Mouse (Mus musculus) frontal cortex, adult 2 months (tissue): ENCODE results near the gene Ear10. TPM values are rescaled to one million over a fixed set of nuclear protein-coding genes. Genes with fewer than 3 reads are reported as not detected.
A peak's percentile ranks its signal among the peaks of the same experiment; 100 is the strongest.
"Not testable (repeated sequence)": the region's sequence is repeated elsewhere in the genome, so short reads cannot be mapped to it uniquely, and the experiment has no call there.

Source experiments
- DNase-seq, 2 experiments: peaks; one replicate each; pipeline ENCODE4 v3.0.0; 2022; ENCODE audit warnings: low spot score in 1 of 2; ENCODE audit errors: extremely low spot score in 1 of 2
- polyA plus RNA-seq: library from polyadenylated mRNA; depleted of rRNA; stranded (reverse); fragments of >200 nt; gene quantifications from 2 replicates; pipeline ENCODE4 v1.2.3, GENCODE M21; 2012; rRNA removed

Ear10 gene
- not detected in 2 replicates for polyA plus RNA-seq

DNA sequence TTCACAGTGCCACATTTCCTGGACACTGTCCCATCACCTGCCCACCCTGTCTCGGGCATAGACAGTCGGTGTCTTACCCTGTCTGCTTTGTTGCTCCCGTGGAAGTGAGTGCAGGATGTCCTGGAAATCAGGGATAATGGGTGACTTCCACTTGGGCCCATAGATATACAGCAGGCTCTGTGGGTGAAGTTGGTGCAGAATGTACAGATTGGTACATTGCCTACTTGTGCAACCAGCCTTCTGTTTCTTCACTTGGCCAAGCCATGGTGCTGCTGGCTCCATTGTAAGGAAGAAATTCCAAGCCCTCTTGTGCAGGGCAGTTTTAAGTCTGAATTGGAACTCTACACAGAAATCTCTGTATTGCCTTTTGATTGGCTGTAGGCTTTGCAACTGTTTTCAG is at the start of gene Ear10:
TSS of gene Ear10 (minus strand) at position 101 of the 400 bp plus-strand sequence.
- not testable (repeated sequence) for DNase-seq

GRCm38 (mm10) chr14:43956769-43957168 is 33.4 kb upstream of the Ear10 start, which contains the start of gene Ang5:
TSS of gene Ang5 (plus strand) at chr14:43957069.
- DNase-seq = not testable (repeated sequence)

DNA sequence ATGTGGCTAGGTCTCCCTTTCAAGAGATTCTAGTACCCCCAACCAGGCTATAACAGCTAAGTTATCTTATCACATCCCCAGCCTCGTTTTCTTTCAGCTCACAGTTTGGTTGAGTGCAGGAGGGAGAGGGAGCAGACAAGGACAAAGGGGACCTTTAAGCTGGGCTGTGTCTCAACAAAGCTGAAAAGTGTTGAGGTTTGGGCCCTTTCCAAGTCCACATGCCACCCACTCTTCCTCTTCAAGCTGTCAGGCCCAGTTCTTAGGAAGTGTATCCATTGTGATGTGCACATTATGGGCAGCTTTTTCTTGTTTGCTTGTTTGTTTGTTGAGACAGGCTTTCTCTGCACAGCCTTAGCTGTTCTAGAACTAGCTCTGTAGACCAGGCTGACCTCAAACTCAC is 31.7 kb upstream of the Ear10 start:
- DNase-seq = not testable (repeated sequence)

DNA sequence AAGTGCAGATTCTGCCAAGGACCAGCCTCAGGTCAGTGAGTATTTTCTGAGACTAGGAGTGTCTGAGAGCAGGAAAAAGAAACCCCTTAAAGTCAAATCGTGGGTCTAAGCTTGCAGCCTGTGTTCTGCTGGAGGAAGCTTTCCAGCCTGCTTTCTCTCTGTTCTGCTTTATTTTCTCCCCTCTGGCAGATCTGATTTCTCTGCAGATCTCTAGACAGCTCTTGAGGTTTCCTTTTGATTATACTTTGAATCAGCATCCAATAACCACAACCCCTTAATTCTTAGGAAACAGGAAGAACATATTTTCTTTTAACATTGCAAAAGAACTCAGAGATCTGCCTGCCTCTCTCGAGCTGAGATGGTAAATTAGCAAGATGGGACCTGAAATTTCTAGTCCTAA is 30.0 kb upstream of the Ear10 start:
- DNase-seq = not testable (repeated sequence)

DNA sequence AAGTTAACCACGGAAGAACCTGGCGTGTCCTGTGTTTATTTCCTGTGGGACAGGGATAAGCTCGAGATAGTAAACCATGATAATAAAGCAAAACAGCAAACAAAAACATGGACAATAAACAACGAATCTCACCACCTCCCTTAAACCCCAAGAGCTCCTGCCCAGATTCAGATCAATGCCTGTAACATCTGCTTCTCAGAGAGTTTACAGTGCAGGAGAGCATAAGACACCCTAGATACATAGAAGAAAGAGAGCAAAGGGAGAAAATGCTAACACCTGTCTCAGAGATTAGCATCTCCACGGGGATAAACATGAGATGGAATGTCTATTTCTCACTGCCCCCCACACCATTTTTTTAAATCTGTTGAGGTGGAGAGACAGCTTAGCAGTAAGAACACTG is 10.0 kb upstream of the Ear10 start:
- not testable (repeated sequence) for DNase-seq

GRCm38 (mm10) chr14:43932991-43933390 is 9.6 kb upstream of the Ear10 start:
- DNase-seq = peak in 1 of 2 experiments; percentile 43

GRCm38 (mm10) chr14:43925404-43925950 is 2.1 kb upstream of the Ear10 start:
- not testable (repeated sequence) for DNase-seq

DNA sequence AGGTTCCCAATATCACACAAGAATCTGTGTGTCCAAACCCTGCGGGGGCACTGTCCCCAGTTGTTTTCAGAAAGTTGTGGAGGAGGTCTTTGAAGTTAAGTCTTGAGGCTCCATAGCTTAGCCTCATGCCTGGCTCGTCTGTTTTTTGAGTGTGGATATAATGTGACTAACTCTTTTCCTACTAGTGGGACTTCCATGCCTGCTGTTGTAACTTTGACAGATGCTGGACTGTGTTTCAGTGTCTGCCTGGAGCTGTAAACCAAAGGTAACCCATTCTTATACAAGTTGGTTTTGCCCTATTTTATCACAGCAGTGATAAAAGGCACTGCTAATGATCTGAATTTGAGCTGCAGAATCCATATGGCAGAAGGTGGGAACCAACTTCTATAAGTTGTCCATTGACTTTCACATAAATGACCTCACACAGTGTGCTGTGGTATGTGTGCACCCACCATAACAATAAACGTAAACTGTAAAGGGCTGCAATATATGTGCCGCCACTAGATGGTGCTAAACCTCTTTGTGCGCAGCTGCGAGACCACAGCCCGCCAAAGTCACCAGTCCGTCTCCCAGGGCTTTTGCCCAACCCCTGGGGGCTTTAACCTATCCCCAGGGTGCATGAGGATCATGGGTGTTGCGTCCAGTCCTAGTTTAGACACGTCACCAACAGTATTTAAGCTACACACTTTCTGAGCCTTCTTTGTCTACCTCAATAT is 1.5 kb upstream of the Ear10 start, which contains the start of gene Gm8113:
TSS of gene Gm8113 (plus strand) at position 703 of the 716 bp plus-strand sequence.
- DNase-seq = peak; percentile 11 to 77

DNA sequence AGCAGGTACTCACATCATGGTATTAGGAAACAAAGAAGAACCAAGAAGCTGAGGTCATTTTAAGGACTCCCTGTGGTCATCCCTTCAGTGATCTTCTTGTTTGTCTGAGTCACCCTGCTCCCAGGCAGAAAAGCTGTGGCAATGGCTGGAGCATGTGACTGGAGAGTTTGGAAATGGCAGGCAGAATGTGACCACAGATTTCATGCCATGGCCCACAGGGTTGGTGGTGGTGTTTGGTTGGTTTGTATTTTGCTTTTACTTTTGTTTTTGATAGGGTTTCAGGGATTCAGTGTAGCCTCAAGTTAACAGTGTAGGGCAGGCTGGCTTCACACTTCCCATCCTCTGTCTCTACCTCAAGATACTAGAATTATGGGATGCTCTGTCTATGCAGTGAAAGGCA is 5.1 kb downstream of the Ear10 start:
- DNase-seq = not testable (repeated sequence)

GRCm38 (mm10) chr14:43898577-43898976 is 24.8 kb downstream of the Ear10 start:
- not testable (repeated sequence) for DNase-seq

DNA sequence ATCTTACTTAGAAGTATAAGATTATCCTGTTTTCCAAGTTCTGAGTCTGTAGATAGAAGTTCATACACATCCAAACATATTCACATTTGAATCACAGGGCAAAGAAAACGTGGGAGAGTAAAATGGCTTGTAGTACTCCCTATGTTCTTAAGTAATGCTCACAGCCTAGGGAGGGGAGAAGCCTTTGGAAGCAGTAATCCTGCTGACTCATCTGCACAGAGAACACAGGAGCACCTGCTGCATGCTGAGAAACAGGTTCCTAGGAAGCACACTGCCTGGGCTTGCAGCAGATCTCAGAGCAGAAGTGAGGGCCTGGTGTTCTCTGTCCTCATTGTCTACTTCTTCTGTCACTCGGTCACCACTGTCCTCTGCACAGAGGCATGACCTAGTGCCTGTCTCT is 28.0 kb downstream of the Ear10 start:
- DNase-seq = not testable (repeated sequence)

DNA sequence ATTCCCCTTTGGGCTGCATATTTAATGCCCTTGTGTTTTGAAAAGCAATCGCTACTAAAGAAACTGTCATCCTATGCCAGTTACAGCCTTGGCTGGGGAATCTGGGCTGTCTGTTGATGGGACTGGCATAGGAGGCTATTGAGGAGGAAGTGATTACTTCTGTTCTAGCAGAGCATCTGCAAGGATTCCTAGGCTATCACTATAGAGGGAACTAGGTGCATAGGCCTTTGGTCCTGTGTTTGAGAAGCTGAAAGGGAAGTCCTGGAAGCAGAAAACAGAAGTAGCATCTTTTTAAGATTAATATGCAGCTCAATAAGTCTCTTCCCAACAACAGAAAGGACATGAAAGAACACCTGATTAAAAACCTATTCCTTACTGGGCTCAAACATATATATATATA is 32.1 kb downstream of the Ear10 start:
- not testable (repeated sequence) for DNase-seq

GRCm38 (mm10) chr14:43886235-43886634 is 37.1 kb downstream of the Ear10 start:
- DNase-seq = not testable (repeated sequence)

DNA sequence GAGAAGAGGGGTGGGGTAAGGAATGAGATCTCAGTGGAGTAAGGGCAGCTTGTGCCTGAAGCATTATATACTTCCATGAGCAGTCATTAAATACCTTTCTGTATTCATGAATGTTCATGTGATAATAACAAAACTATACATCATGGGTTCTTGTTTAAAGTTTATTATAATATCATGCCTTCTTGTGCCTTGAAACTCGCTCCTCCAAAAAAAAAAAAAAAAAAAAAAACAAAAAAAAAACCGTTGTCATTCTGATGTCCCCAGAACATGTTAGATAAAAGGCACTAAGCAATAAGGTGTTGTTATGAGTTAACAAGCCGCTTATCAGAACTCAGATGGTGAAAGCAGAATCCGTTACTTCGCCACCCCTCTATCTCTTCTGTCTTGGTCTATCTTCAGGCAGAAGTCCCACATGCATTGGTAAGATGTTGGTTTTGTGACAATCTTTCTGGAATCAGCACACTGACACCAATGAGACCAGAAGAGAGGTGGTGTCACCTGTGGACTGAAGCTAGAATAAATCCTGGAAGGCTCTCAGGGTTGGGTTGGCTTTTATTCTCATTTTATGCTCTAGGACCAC is 43.3 kb downstream of the Ear10 start:
- DNase-seq = not testable (repeated sequence)

GRCm38 (mm10) chr14:43877789-43878188 is 45.6 kb downstream of the Ear10 start:
- DNase-seq = not testable (repeated sequence)

- DNase-seq = not testable (repeated sequence)
These were observed 47.9 kb downstream of the Ear10 start, which contains the start of gene Ear1 for GRCm38 (mm10) chr14:43875417-43875816. TSS of gene Ear1 (minus strand) at chr14:43875517.

DNA sequence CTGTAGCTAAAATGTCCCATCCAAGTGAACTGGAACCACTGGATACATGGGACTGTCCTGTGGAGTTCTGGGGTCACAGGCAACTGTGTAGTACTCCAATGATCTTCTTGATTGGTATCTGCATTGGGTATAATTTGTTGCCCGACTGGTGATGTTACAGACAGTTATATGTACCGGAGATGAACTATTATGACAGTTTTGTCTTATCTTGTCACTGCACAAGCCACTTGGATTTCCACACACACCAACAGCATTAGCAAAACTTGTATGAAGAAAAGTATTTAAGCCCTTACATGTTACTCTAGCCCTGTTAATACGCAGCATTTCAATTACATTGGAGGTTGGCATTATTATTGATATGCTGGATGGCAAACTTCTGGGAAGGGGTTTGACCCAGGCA is 48.5 kb downstream of the Ear10 start:
- DNase-seq = not testable (repeated sequence)
